Mouse (Mus musculus) left cerebral cortex, adult 9 months (tissue): ENCODE results near the gene Hilpda.
A peak's percentile ranks its signal among the peaks of the same experiment; 100 is the strongest.

Experiments used
- DNase-seq, 2 experiments: peaks; one replicate each; pipeline ENCODE4 v3.0.0; 2022; ENCODE audit warnings: low spot score in 2 of 2

Gene Hilpda

GRCm38 (mm10) chr6:29272312-29273072 lies at the start of gene Hilpda:
Gene Hilpda (plus strand): TSS chr6:29272488.
- DNase-seq = peak; percentile 65 to 91

- no peak for DNase-seq
These were observed 42.9 kb upstream of the Hilpda start for GRCm38 (mm10) chr6:29229265-29229913.

- DNase-seq = no peak
These were observed 41.9 kb upstream of the Hilpda start for GRCm38 (mm10) chr6:29230386-29230785.

- DNase-seq = no peak
These were observed 40.5 kb upstream of the Hilpda start for GRCm38 (mm10) chr6:29231799-29232198.

GRCm38 (mm10) chr6:29232321-29232720 lies 40.0 kb upstream of the Hilpda start:
- DNase-seq = no peak

GRCm38 (mm10) chr6:29233710-29234109 lies 38.6 kb upstream of the Hilpda start:
- DNase-seq = no peak

- DNase-seq = no peak
These were observed 38.0 kb upstream of the Hilpda start for GRCm38 (mm10) chr6:29234272-29234671.

GRCm38 (mm10) chr6:29240806-29241205 lies 31.5 kb upstream of the Hilpda start:
- peak in 1 of 2 experiments; percentile 50 for DNase-seq

GRCm38 (mm10) chr6:29241697-29242096 lies 30.6 kb upstream of the Hilpda start:
- DNase-seq = no peak

GRCm38 (mm10) chr6:29242265-29242664 lies 30.0 kb upstream of the Hilpda start:
- no peak for DNase-seq

- no peak for DNase-seq
These were observed 26.8 kb upstream of the Hilpda start for GRCm38 (mm10) chr6:29245272-29246120.

- DNase-seq = no peak
These were observed 26.1 kb upstream of the Hilpda start for GRCm38 (mm10) chr6:29246183-29246582.

GRCm38 (mm10) chr6:29246585-29246984 lies 25.7 kb upstream of the Hilpda start:
- DNase-seq = no peak

GRCm38 (mm10) chr6:29247072-29247471 lies 25.2 kb upstream of the Hilpda start:
- DNase-seq = no peak

- no peak for DNase-seq
These were observed 12.9 kb upstream of the Hilpda start for GRCm38 (mm10) chr6:29259418-29259817.

GRCm38 (mm10) chr6:29261831-29262230 lies 10.5 kb upstream of the Hilpda start:
- DNase-seq = no peak

GRCm38 (mm10) chr6:29263650-29264455 lies 8.4 kb upstream of the Hilpda start:
- DNase-seq = peak in 1 of 2 experiments; percentile 38

GRCm38 (mm10) chr6:29264456-29264781 lies 7.9 kb upstream of the Hilpda start:
- DNase-seq = no peak

- no peak for DNase-seq
These were observed 5.4 kb upstream of the Hilpda start for GRCm38 (mm10) chr6:29266936-29267335.

- no peak for DNase-seq
These were observed 3.2 kb upstream of the Hilpda start for GRCm38 (mm10) chr6:29269006-29269668.

GRCm38 (mm10) chr6:29270961-29271360 lies 1.3 kb upstream of the Hilpda start:
- no peak for DNase-seq
